Mouse (Mus musculus): ENCODE results near the gene Btbd35f12. TPM values are rescaled to one million over a fixed set of nuclear protein-coding genes. Genes with fewer than 3 reads are reported as not detected.
"Not testable (repeated sequence)": the region's sequence is repeated elsewhere in the genome, so short reads cannot be mapped to it uniquely, and the experiment has no call there.

Gene Btbd35f12
- not detected in 2 replicates for polyA plus RNA-seq (2015; fragmentation: Nextera tagmentation; extraction: Ambion mirVana)

GRCm38 (mm10) chrX:33313079-33313478 lies at the start of gene Btbd35f12:
Gene Btbd35f12, plus strand, starts transcription at chrX:33313379.
- not testable (repeated sequence) for H3K27ac ChIP-seq; H3K9me3 ChIP-seq; H3K4me1 ChIP-seq (replicated peaks); H3K4me3 ChIP-seq (replicated peaks); H3K4me2 ChIP-seq (replicated peaks); ATAC-seq; H3K27me3 ChIP-seq; H3K36me3 ChIP-seq; H3K9ac ChIP-seq (replicated peaks)
- WGBS: no CpG with 5 or more reads among the region's 3 CpGs

GRCm38 (mm10) chrX:33353254-33353653 lies 40.1 kb downstream of the Btbd35f12 start:
- WGBS: 66% methylated on average over 2 of the region's 2 CpGs
- not testable (repeated sequence) for H3K27me3 ChIP-seq

More at GRCm38 (mm10) chrX:33353254-33353653, 40.1 kb downstream of the Btbd35f12 start:
- not testable (repeated sequence) for H3K27ac ChIP-seq; H3K36me3 ChIP-seq; H3K4me1 ChIP-seq (replicated peaks); H3K9ac ChIP-seq (replicated peaks); H3K4me2 ChIP-seq (replicated peaks); H3K4me3 ChIP-seq (replicated peaks); H3K9me3 ChIP-seq; ATAC-seq

Other genes starting within 250 kb of the Btbd35f12 start
- gene Spin2-ps6, start 78.5 kb upstream of the Btbd35f12 start, polyA plus RNA-seq (2015; fragmentation: Nextera tagmentation; extraction: Ambion mirVana): not detected in 2 replicates